11 mouse cellular contexts compared by ENCODE assay signal in the genomic region with DNA sequence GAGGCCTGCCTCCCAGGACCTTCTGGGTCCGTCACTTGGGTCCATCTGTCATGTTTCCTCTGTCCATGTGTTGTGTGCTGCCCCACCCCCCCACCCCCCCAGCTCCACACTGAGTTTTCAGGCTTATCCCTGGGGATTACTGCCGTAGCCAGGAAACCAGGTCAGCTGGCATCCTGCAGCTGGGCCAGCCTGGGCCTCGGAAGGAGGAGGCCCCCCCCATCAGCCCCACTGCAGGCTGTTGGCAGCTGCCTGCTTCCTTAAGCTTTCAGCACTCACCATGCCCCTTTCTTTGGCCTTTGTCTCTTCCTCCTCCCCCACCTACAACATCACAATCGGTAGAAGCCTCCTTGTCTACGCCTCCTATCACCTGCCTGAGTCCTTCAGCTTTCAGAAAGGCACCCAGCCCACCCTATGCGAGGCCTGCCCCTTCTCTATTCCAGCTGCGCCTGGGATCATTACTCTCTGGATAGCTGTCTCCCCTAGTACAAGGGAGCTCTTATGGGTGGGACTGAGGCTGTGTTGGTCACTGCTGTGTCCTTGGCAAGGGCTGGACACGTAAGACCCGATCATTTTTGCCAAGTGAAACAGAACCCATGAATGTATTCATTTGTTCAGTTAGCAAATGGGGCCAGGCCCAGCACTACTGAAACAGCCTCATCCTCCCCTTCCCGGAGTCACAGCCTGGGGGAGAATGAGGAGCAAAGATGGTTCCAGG. TPM values are rescaled to one million over a fixed set of nuclear protein-coding genes. Genes with fewer than 3 reads are reported as not detected.
DNase-seq lines count a peak whose midpoint lies in the region; ATAC-seq and TF ChIP-seq lines count a peak whose summit lies in the region.
"Had no signal": no experiment of that assay in that cellular context is flagged by ENCODE, and none has a peak within 500 bp of the region (broad histone marks: within the 10 kb centered on the region; RNA-seq: fewer than 3 reads in every experiment).

No protein-coding gene starts in this region.

- peak; percentile 44 to 55 for DNase-seq in cerebellum, postnatal 10 days
- no peak for DNase-seq in cerebellum, adult 2 months
- DNase-seq in midbrain, embryonic 10.5 days (ENCODE audit: low spot score): no peak
- DNase-seq in cerebellum, adult 18-20 months: no peak
- DNase-seq: heart, postnatal 4 days; lung, adult 2 months had no signal

- TF ChIP-seq POLR2A in cerebellum, adult 2 months (IDR thresholded peaks at IDR 0.05; ENCODE audit: borderline replicate concordance, insufficient read depth, low read length): no peak
- TF ChIP-seq POLR2A in small intestine, adult 2 months (IDR thresholded peaks at IDR 0.05; ENCODE audit: low read depth, low read length): 0 out of 2 replicates have a peak, but pooled peaks have one; percentile 14

- peaks cover 17% of the 10 kb centered on the region for H3K4me1 ChIP-seq in cerebellum, adult 2 months (ENCODE audit: control insufficient read depth, insufficient read depth, low read length)
- H3K4me1 ChIP-seq in neural tube, embryonic 12.5 days: peaks cover 7% of the 10 kb centered on the region
- H3K4me1 ChIP-seq in neural tube, embryonic 15.5 days: peaks cover 12% of the 10 kb centered on the region
- peaks cover 19% of the 10 kb centered on the region for H3K4me1 ChIP-seq in midbrain, embryonic 10.5 days
- no peaks in the 10 kb centered on the region for H3K4me1 ChIP-seq in small intestine, adult 2 months (ENCODE audit: control insufficient read depth, insufficient read depth, insufficient read length, low read length)

- 0 out of 2 replicates have a peak overlapping the region, but pooled peaks have one; percentile 21 for H3K9ac ChIP-seq in neural tube, embryonic 12.5 days
- no peak overlapping the region for H3K9ac ChIP-seq in neural tube, embryonic 15.5 days (replicated peaks)

- H3K4me2 ChIP-seq in neural tube, embryonic 12.5 days (replicated peaks): no peak overlapping the region
- no peak overlapping the region for H3K4me2 ChIP-seq in neural tube, embryonic 15.5 days

- H3K9me3 ChIP-seq in neural tube, embryonic 12.5 days: no peaks in the 10 kb centered on the region
- no peaks in the 10 kb centered on the region for H3K9me3 ChIP-seq in neural tube, embryonic 15.5 days (replicated peaks)
- H3K9me3 ChIP-seq in midbrain, embryonic 10.5 days (replicated peaks): no peaks in the 10 kb centered on the region

- peak; percentile 50; the same call in 1 of the 2 replicates for ATAC-seq in neural tube, embryonic 12.5 days (ENCODE audit: low FRiP score, low read depth)
- ATAC-seq in neural tube, embryonic 15.5 days (ENCODE audit: low FRiP score): no peak
- no peak for ATAC-seq in CD4-positive, CD25-positive, alpha-beta regulatory T cell, adult 4 months

- H3K27me3 ChIP-seq in cerebellum, adult 2 months (ENCODE audit: control insufficient read depth, insufficient read depth, low read length): no peaks in the 10 kb centered on the region
- no peaks in the 10 kb centered on the region for H3K27me3 ChIP-seq in neural tube, embryonic 12.5 days (replicated peaks)
- H3K27me3 ChIP-seq in neural tube, embryonic 15.5 days (replicated peaks): no peaks in the 10 kb centered on the region
- H3K27me3 ChIP-seq in midbrain, embryonic 10.5 days (ENCODE audit: low read depth, poor library complexity, severe bottlenecking): no peaks in the 10 kb centered on the region
- no peaks in the 10 kb centered on the region for H3K27me3 ChIP-seq in small intestine, adult 2 months (ENCODE audit: control insufficient read depth, insufficient read depth, low read length)

- no peak for TF ChIP-seq CTCF in cerebellum, adult 2 months (IDR thresholded peaks at IDR 0.05; ENCODE audit: borderline replicate concordance, insufficient read depth, low read depth, low read length)
- TF ChIP-seq CTCF in small intestine, adult 2 months (IDR thresholded peaks at IDR 0.05; ENCODE audit: extremely low read depth, insufficient read length, insufficient replicate concordance, low read depth, low read length): no peak

- H3K27ac ChIP-seq in cerebellum, adult 2 months (ENCODE audit: insufficient read depth, low read length): no peak overlapping the region
- H3K27ac ChIP-seq in neural tube, embryonic 12.5 days: no peak overlapping the region
- H3K27ac ChIP-seq in neural tube, embryonic 15.5 days (replicated peaks): no peak overlapping the region
- H3K27ac ChIP-seq in midbrain, embryonic 10.5 days (replicated peaks): peak overlapping the region; percentile 79
- no peak overlapping the region for H3K27ac ChIP-seq in small intestine, adult 2 months (ENCODE audit: insufficient read depth, low read depth, low read length)
- H3K27ac ChIP-seq: kidney, postnatal 0 days had no signal

- no peak overlapping the region for H3K4me3 ChIP-seq in cerebellum, adult 2 months (replicated peaks; ENCODE audit: insufficient read depth, low read depth, low read length)
- no peak overlapping the region for H3K4me3 ChIP-seq in neural tube, embryonic 12.5 days
- no peak overlapping the region for H3K4me3 ChIP-seq in neural tube, embryonic 15.5 days (replicated peaks)
- H3K4me3 ChIP-seq in midbrain, embryonic 10.5 days: peak overlapping the region; percentile 10; the same call in 1 of the 2 replicates
- no peak overlapping the region for H3K4me3 ChIP-seq in small intestine, adult 2 months (ENCODE audit: low read depth, low read length)

- peaks cover 98% of the 10 kb centered on the region for H3K36me3 ChIP-seq in neural tube, embryonic 12.5 days
- H3K36me3 ChIP-seq in neural tube, embryonic 15.5 days: peaks cover 93% of the 10 kb centered on the region
- H3K36me3 ChIP-seq in midbrain, embryonic 10.5 days: peaks cover 100% of the 10 kb centered on the region
- H3K36me3 ChIP-seq in small intestine, adult 2 months (ENCODE audit: control insufficient read depth, insufficient read depth, low read length): peaks cover 73% of the 10 kb centered on the region

- WGBS in cerebellum, adult 2 months: 27% methylated on average over 10 of the region's 10 CpGs
- WGBS in neural tube, embryonic 12.5 days: 68% methylated on average over 10 of the region's 10 CpGs
- 58% methylated on average over 10 of the region's 10 CpGs for WGBS in neural tube, embryonic 15.5 days
- 70% methylated on average over 10 of the region's 10 CpGs for WGBS in midbrain, embryonic 10.5 days
- WGBS in small intestine, adult 2 months: 82% methylated on average over 10 of the region's 10 CpGs

RNA-seq across cellular contexts. Expression of gene Ercc2, which starts 7.0 kb away (rescaled TPM):
- 45.0 and 46.3 TPM in 2 replicates for polyA plus RNA-seq in cerebellum, adult 2 months (2012; rRNA removed)
- 24.0 and 27.5 TPM in 2 replicates for polyA plus RNA-seq in neural tube, embryonic 12.5 days (2016; fragmentation: Nextera tagmentation; extraction: Ambion mirVana)
- 21.6 and 22.2 TPM in 2 replicates for polyA plus RNA-seq in neural tube, embryonic 15.5 days (2015; fragmentation: Nextera tagmentation; extraction: Ambion mirVana)
- polyA plus RNA-seq in midbrain, embryonic 10.5 days (2016; fragmentation: Nextera tagmentation; extraction: Ambion mirVana): 27.7 and 31.8 TPM in 2 replicates
- polyA plus RNA-seq in small intestine, adult 2 months (2012; rRNA removed): 21.0 and 31.2 TPM in 2 replicates
- polyA plus RNA-seq in CD4-positive, CD25-positive, alpha-beta regulatory T cell, adult 4 months (2017; shearing (Covaris generic)): 10 to 100 TPM; 10.1 to 11.6 TPM

RNA-seq across cellular contexts. Expression of gene Klc3, which starts 15.0 kb away (rescaled TPM):
- 1.7 and 2.1 TPM in 2 replicates for polyA plus RNA-seq in cerebellum, adult 2 months (2012; rRNA removed)
- 3.9 and 6.4 TPM in 2 replicates for polyA plus RNA-seq in neural tube, embryonic 12.5 days (2016; fragmentation: Nextera tagmentation; extraction: Ambion mirVana)
- polyA plus RNA-seq in neural tube, embryonic 15.5 days (2015; fragmentation: Nextera tagmentation; extraction: Ambion mirVana): 1.2 and 4.0 TPM in 2 replicates
- 2.3 and 3.0 TPM in 2 replicates for polyA plus RNA-seq in midbrain, embryonic 10.5 days (2016; fragmentation: Nextera tagmentation; extraction: Ambion mirVana)
- polyA plus RNA-seq in small intestine, adult 2 months (2012; rRNA removed): 2.6 and 3.5 TPM in 2 replicates
- polyA plus RNA-seq in CD4-positive, CD25-positive, alpha-beta regulatory T cell, adult 4 months (2017; shearing (Covaris generic)): 1 to 10 TPM; 2.6 to 3.3 TPM

RNA-seq across cellular contexts. Expression of gene Ckm, which starts 15.7 kb away (rescaled TPM):
- 0.08 and 0.11 TPM in 2 replicates for polyA plus RNA-seq in cerebellum, adult 2 months (2012; rRNA removed)
- 0.20 and 0.35 TPM in 2 replicates for polyA plus RNA-seq in neural tube, embryonic 12.5 days (2016; fragmentation: Nextera tagmentation; extraction: Ambion mirVana)
- polyA plus RNA-seq in neural tube, embryonic 15.5 days (2015; fragmentation: Nextera tagmentation; extraction: Ambion mirVana): 16.6 and 38.6 TPM in 2 replicates
- not detected in 2 replicates for polyA plus RNA-seq in midbrain, embryonic 10.5 days (2016; fragmentation: Nextera tagmentation; extraction: Ambion mirVana)
- 31.9 and 45.3 TPM in 2 replicates for polyA plus RNA-seq in small intestine, adult 2 months (2012; rRNA removed)
- polyA plus RNA-seq in CD4-positive, CD25-positive, alpha-beta regulatory T cell, adult 4 months (2017; shearing (Covaris generic)): not detected

RNA-seq across cellular contexts. Expression of gene Ppp1r13l, which starts 29.3 kb away (rescaled TPM):
- polyA plus RNA-seq in cerebellum, adult 2 months (2012; rRNA removed): 4.1 and 4.8 TPM in 2 replicates
- polyA plus RNA-seq in neural tube, embryonic 12.5 days (2016; fragmentation: Nextera tagmentation; extraction: Ambion mirVana): 3.1 and 3.2 TPM in 2 replicates
- polyA plus RNA-seq in neural tube, embryonic 15.5 days (2015; fragmentation: Nextera tagmentation; extraction: Ambion mirVana): 1.9 and 2.1 TPM in 2 replicates
- 4.9 and 6.0 TPM in 2 replicates for polyA plus RNA-seq in midbrain, embryonic 10.5 days (2016; fragmentation: Nextera tagmentation; extraction: Ambion mirVana)
- polyA plus RNA-seq in small intestine, adult 2 months (2012; rRNA removed): 6.2 and 10.4 TPM in 2 replicates
- not detected for polyA plus RNA-seq in CD4-positive, CD25-positive, alpha-beta regulatory T cell, adult 4 months (2017; shearing (Covaris generic))

RNA-seq across cellular contexts. Expression of gene Cd3eap, which starts 29.6 kb away (rescaled TPM):
- 12.6 and 12.7 TPM in 2 replicates for polyA plus RNA-seq in cerebellum, adult 2 months (2012; rRNA removed)
- polyA plus RNA-seq in neural tube, embryonic 12.5 days (2016; fragmentation: Nextera tagmentation; extraction: Ambion mirVana): 18.2 and 19.8 TPM in 2 replicates
- polyA plus RNA-seq in neural tube, embryonic 15.5 days (2015; fragmentation: Nextera tagmentation; extraction: Ambion mirVana): 22.2 and 23.0 TPM in 2 replicates
- polyA plus RNA-seq in midbrain, embryonic 10.5 days (2016; fragmentation: Nextera tagmentation; extraction: Ambion mirVana): 23.2 and 24.7 TPM in 2 replicates
- 2.0 and 2.5 TPM in 2 replicates for polyA plus RNA-seq in small intestine, adult 2 months (2012; rRNA removed)
- 10 to 100 TPM; 15.8 to 17.6 TPM for polyA plus RNA-seq in CD4-positive, CD25-positive, alpha-beta regulatory T cell, adult 4 months (2017; shearing (Covaris generic))

Comparison
In these comparisons a context has a peak if more than half of its experiments do, and no peak if none do; other contexts are left out.
1. DNase-seq: peak in cerebellum, postnatal 10 days (2 of 2); none in cerebellum, adult 2 months (0 of 2), midbrain, embryonic 10.5 days (single experiment) and cerebellum, adult 18-20 months (0 of 2).
2. RNA of gene Ckm, which starts 15.7 kb away (polyA plus RNA-seq): 16.6 to 38.6 TPM in neural tube, embryonic 15.5 days and 31.9 to 45.3 TPM in small intestine, adult 2 months; 0.20 to 0.35 TPM in neural tube, embryonic 12.5 days, 0.08 to 0.11 TPM in cerebellum, adult 2 months, not detected in CD4-positive, CD25-positive, alpha-beta regulatory T cell, adult 4 months and not detected in midbrain, embryonic 10.5 days; every median in the first group is over 10 times any median in the second.